Mouse (Mus musculus) kidney, adult 2 months (tissue): ENCODE results near the gene Wnt4.

Source experiments
- CTCF ChIP-seq: fragments of 200-500 bp; conservative IDR thresholded peaks from 2 replicates; pipeline ENCODE4 v1.5.1; 2011; ENCODE audit warnings: low read depth, mild to moderate bottlenecking, control low read depth, low read length, moderate library complexity, mixed read lengths; ENCODE audit not compliant: insufficient read depth, insufficient read length
- POLR2A ChIP-seq: fragments of 200-500 bp; IDR thresholded peaks from one replicate; pipeline ENCODE4 v1.6.1; 2011; ENCODE audit warnings: low read depth, low read length, control low read depth

DNA sequence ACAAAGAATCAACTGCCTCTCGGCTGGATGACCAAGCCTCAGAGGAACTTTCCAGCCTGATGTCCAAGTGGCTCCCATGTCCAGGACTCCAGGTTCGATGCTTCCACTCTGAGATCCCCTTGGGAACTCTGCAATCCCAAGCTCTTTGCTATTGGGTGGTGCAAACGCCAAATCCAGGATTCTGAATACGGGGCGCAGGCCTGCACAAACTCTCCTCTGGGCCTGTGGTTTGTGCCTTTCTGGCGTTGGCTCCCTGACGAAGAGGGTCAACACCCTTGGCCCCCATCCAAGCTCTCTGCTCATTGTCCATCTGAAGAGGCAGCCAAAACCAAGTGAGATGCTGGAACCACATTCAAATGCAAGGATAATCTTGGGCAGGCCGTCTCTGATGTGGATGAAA is 21.1 kb downstream of the Wnt4 start:
- no peak for TF ChIP-seq POLR2A
- TF ChIP-seq CTCF = no peak
